Mouse (Mus musculus) megakaryocyte progenitor cell, adult 5-6 weeks (primary cell): ENCODE results near the gene Gm13078. TPM values are rescaled to one million over a fixed set of nuclear protein-coding genes. Genes with fewer than 3 reads are reported as not detected.

Experiments
- ATAC-seq: replicated peaks from 2 replicates; pipeline ENCODE4 v1.8.0; 2016; ENCODE audit warnings: mild to moderate bottlenecking, moderate TSS enrichment, inconsistent platforms; ENCODE audit not compliant: poor library complexity
- total RNA-seq, 2 experiments: library from RNA; stranded (forward) in 1 of 2; stranded (reverse) in 1 of 2; fragments of 157-497, 149-512 nt in 1 of 2; fragments of 200-1000 nt in 1 of 2; gene quantifications; 2 replicates each; pipeline versions ENCODE4 v1.2.3 to v1.2.4; 2015 to 2017

The Gm13078 gene
- total RNA-seq (2015), result not detected in 2 replicates
- total RNA-seq (2017), result not detected in 2 replicates

DNA sequence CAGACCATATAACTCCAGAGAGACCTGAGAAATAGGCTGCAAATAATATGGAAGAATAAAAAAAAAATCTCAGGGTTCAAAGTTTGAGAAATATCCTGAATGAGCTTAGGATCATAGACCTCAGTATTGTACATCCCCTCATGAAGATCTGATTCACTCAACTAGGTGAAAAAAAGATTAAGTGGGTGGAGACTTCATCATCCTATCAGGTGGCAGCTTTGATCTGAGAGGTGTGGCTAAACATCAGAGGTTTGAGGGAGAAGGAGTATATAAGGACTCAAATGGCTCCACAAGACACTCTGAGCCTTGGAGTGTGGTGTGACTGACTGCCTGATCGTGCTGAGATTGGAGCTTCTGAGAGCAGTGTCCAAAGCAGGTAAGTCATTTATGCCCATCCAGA lies at the start of gene Gm13078:
Gene Gm13078, plus strand, starts transcription at position 301 of the 400 bp plus-strand sequence.
- no peak for ATAC-seq

DNA sequence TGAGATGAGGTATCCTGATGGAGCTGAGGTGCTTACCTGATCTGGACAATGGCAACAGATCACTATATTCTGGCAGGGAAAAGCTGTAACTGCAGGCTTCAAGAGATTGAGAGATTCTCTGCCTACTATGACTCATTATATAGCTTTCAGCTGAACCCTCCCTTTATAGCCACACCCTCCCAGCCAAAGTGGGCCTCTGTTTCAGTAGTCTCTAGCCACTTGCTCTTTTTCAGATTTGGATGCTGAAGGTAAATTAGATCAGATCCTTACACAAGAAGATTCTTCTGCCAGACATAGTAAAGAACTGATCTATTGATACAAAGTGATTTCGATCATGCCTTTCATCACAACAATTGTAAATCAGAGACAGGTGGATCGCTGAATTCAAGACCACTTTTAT lies 16.6 kb upstream of the Gm13078 start, which contains the start of gene Gm13089:
Gene Gm13089, minus strand, starts transcription at position 101 of the 400 bp plus-strand sequence.
- no peak for ATAC-seq

Other genes starting within 250 kb of the Gm13078 start
- not detected in 2 replicates for gene Gm13043, start 208.1 kb upstream of the Gm13078 start, total RNA-seq (2015)
- gene Gm13043, start 208.1 kb upstream of the Gm13078 start, total RNA-seq (2017), result not detected in 2 replicates
- gene Gm13040, start 183.5 kb upstream of the Gm13078 start, total RNA-seq (2015), result not detected in 2 replicates
- not detected in 2 replicates for gene Gm13040, start 183.5 kb upstream of the Gm13078 start, total RNA-seq (2017)
- gene BC080695, start 167.8 kb upstream of the Gm13078 start, total RNA-seq (2015), result not detected in 2 replicates
- gene BC080695, start 167.8 kb upstream of the Gm13078 start, total RNA-seq (2017), result not detected in 2 replicates
- not detected in 2 replicates for gene Gm13057, start 167.7 kb upstream of the Gm13078 start, total RNA-seq (2015)
- gene Gm13057, start 167.7 kb upstream of the Gm13078 start, total RNA-seq (2017), result not detected in 2 replicates
- not detected in 2 replicates for gene Gm13083, start 104.5 kb upstream of the Gm13078 start, total RNA-seq (2015)
- not detected in 2 replicates for gene Gm13083, start 104.5 kb upstream of the Gm13078 start, total RNA-seq (2017)
- gene Gm13088, start 62.2 kb upstream of the Gm13078 start, total RNA-seq (2015), result not detected in 2 replicates
- gene Gm13088, start 62.2 kb upstream of the Gm13078 start, total RNA-seq (2017), result not detected in 2 replicates
- gene Gm13089, start 16.7 kb upstream of the Gm13078 start, total RNA-seq (2015), result not detected in 2 replicates
- gene Gm13089, start 16.7 kb upstream of the Gm13078 start, total RNA-seq (2017), result not detected in 2 replicates
- gene Gm13023, start 69.9 kb downstream of the Gm13078 start, total RNA-seq (2015), result not detected in 2 replicates
- not detected in 2 replicates for gene Gm13023, start 69.9 kb downstream of the Gm13078 start, total RNA-seq (2017)
- gene Gm13084, start 96.6 kb downstream of the Gm13078 start, total RNA-seq (2015), result not detected in 2 replicates
- not detected in 2 replicates for gene Gm13084, start 96.6 kb downstream of the Gm13078 start, total RNA-seq (2017)
- not detected in 2 replicates for gene Gm13103, start 127.0 kb downstream of the Gm13078 start, total RNA-seq (2015)
- gene Gm13103, start 127.0 kb downstream of the Gm13078 start, total RNA-seq (2017), result not detected in 2 replicates
- gene Pramef6, start 180.9 kb downstream of the Gm13078 start, total RNA-seq (2015), result not detected in 2 replicates
- gene Pramef6, start 180.9 kb downstream of the Gm13078 start, total RNA-seq (2017), result not detected in 2 replicates
- not detected in 2 replicates for gene Pramef25, start 231.6 kb downstream of the Gm13078 start, total RNA-seq (2015)
- gene Pramef25, start 231.6 kb downstream of the Gm13078 start, total RNA-seq (2017), result not detected in 2 replicates
- not detected in 2 replicates for gene Gm13101, start 247.5 kb downstream of the Gm13078 start, total RNA-seq (2015)
- gene Gm13101, start 247.5 kb downstream of the Gm13078 start, total RNA-seq (2017), result not detected in 2 replicates